Mouse (Mus musculus): ENCODE results near the gene Mapk12.

DNA sequence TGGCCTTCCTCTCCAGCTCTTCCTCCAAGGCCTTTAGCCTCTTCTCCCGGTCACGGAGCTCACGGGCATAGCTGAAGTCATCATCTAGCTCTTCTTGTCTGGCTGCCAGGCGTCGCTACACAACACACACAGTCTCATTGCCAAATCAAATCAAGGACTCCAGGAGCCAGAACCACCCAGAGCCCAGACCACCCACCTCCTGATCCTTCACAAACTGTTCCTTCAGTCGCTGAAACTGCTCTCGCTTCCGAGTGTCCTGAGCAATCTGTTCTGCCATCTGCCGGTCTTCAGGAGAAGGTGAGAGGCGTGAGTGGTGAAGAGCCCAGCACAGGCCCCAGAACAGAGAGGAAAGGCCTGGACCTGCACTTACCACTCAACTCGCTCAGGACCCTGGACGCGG is 34.4 kb downstream of the Mapk12 start:
- TF ChIP-seq CTCF (IDR thresholded peaks at IDR 0.05; ENCODE audit: control insufficient read depth, insufficient read depth, low read length) (no peak), POLR2A (IDR thresholded peaks at IDR 0.05; ENCODE audit: borderline replicate concordance, control insufficient read depth, low read depth, low read length) (no peak)
